Mouse (Mus musculus) MEL-GATA-1-ER (cell line): ENCODE measurements around the gene Anp32e.
"Not testable (repeated sequence)": the region's sequence is repeated elsewhere in the genome, so short reads cannot be mapped to it uniquely, and the experiment has no call there.

ENCODE experiments used
- DNase-seq: peaks from one replicate; pipeline ENCODE4 v3.0.0-alpha.2; 2012; ENCODE audit warnings: low read depth; ENCODE audit errors: extremely low read depth

Anp32e gene

DNA sequence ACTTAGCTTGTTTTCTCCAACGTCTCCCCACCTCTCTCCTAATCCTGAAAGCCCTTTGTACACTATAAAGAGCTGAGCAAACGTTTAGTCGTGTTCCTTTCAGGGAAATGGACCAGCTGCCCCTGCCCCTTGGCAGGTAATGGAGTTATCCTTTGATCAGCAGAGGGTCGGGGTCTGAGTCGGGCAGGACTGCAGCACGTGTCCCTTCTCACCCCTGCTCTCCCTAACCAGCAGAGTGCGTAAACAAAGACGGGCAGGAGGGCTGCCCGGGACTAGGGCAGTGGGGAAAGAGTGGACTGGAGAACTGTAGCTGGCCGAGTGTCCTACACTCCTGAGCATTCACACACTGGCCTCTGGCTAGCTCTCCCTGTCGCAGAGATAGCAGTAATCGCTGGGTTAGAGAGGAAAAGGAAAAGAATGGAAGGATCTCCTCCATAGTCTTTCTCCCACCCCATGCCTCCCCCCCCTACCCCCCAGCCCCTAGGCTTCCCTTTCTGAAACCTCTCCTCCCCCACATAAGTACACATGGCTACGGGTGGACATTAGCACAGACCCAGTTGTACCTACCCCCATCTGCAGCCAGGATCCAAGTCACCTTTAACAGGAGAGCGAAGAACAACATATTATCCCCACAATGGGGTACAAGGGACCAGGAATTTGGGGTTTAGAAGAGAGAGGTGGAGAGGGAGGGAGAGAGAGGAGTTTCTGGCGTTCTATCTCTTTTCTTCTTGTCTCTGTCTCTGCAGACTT, 25.1 kb upstream of the Anp32e start:
- DNase-seq, result no peak

DNA sequence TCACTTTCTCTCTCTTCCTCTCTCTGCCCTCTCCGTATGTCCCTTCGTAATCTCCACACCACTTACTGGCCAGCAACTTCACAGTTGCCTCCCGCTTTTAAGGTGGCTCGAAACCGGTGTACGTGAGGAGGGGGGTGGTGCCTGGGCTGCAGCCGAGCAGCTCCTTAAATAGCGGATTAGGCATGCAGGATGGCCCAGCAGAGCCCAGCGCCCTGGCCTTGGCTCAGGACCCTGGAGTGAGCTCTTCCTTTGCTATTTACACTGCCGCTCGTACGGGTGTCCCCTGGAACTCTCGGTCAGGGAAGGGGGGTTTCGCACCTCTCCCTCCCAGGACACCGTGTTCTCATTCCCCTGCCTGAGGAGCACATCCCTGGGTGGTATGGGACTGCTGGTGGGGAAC, 24.5 kb upstream of the Anp32e start, which contains the start of gene Car14:
Car14 (minus strand) TSS at position 124 of the 400 bp plus-strand sequence.
- DNase-seq, result no peak

DNA sequence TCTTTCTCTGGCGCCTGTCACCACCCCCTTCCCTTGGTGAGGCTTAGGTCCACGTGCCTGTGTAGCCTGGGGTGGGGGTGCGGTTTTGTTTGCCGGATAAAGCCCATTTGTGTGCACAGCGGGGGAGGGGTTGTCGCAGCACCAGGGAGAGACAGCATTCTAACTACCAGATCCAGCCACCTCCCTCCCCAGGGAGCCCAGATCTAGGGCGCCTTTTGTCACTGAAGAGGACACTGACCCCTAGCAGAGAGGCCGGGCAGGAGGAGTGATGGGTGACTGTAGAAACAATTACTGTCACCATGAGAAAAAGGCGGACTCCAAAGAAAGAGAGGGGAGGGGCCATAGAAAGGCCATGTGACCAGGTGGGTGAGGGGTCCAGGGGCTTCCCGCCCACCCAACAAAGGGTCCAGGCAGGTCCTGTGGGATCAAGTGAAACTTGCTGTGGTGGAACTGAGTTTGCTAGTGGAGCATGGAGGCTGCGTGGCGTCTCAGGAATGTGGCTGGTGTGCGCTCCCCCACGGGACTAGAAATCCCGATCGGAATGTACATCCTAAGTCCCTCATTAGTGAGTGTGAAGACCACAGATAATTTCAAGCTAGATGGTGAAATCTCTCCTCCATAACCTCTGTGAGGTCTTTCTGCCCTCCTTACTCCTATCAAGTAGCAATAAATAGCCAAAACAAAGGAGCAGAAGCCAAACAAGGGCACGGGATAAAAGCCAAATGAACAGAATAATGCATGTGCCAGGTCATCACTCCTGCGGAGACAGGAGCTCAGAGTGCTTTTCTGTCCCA, 23.7 kb upstream of the Anp32e start:
- no peak for DNase-seq

DNA sequence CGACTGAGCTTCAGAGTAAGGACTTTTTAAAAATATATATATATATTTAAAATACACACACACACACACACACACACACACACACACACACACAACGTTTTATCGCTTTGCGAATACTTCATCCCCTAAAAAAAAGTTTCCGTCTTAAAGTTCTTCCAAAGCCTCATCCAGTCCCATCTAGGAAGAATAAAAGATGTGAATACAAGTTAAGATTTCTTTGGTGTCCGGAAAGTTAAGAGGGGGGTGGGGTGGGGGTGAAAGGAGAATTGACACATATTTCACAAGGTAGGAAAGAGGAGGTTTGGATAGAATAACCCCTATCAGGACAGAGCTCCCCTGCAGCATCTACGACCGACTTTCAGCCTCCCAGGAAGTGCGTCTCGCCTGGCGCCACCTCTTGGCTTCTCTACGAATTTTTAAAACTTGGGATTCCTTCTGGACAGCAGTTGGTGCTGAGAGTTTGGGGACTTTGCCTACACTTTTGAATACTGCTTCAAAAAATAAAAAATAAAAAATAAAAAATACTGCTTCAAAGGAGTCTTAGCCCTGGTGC, 23.0 kb upstream of the Anp32e start:
- peak; percentile 71 for DNase-seq

DNA sequence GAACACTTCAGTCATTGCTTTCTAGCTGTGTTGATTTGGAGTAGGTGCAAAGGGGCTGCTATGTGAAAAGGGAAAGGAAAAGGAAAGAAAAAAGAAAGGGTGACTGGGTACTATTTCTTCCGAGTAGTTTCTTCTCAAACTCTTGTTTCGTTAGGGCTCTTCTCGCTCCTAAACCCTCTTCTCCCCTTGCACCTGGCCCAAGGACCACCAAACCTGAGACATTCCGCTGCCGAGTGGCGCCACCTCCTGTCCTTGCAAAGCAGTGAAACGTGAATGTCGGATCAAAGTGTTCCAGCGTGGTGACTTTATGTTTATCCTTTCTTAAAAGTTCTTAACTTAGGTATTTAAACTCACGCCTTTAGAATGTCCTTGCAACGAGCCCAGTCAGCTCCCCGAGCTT, 22.2 kb upstream of the Anp32e start:
- DNase-seq, result peak; percentile 78

DNA sequence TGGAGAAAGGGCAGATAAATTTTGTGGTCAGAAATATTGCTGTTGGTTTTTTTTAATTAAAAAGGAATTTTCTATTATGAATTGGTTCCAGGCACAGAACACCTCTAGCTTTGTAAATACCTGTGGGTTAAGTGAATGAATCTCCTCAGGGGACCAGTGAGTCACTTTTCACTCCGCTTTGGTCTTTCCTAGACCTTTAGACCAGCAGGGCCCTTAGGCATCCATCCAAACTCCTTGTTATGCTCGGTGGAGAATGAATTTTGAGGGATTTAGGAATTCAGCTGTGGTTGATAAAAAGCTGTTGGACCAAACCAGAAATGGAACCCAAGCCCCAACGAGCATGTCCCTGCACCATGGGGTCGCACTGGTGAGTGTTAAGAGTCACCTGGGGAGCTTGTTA, 21.4 kb upstream of the Anp32e start:
- DNase-seq, result no peak

DNA sequence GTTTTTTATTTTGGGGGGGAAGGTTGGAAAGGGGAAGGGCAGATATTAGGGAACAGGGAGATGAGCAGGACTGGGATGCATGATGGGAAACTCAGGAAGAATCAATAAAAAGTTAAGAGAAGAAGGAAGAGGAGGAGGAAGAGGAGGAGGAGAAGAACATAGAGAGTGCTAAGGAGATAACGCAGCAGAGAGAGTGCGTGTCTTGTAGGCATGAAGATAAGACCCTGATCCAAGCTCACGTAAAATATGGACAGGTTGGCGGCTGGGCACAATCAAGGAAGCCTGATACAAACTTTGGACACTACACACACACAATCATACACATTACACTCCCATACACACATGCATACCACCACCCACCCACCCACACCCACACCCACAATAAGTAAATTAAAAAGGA, 14.3 kb upstream of the Anp32e start:
- peak; percentile 32 for DNase-seq

DNA sequence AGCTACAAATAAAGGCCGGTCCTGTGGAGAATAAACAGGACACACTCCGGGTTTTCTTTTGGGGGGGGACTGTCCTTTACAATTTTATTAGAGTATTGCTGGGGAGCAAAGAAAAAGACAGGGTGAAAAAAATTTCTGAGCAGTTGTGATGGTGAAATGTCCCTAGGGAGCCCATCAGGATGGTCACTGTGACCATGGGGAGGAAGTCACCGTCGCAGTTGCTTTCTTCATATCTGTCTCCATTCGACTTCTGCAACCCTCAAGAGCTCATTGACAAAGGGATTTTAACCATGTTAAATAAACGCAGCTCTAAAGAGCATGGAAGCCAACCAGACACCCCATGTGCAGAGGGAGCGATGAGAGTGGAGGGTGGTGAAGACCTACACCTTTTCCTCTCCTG, 12.3 kb upstream of the Anp32e start:
- no peak for DNase-seq

DNA sequence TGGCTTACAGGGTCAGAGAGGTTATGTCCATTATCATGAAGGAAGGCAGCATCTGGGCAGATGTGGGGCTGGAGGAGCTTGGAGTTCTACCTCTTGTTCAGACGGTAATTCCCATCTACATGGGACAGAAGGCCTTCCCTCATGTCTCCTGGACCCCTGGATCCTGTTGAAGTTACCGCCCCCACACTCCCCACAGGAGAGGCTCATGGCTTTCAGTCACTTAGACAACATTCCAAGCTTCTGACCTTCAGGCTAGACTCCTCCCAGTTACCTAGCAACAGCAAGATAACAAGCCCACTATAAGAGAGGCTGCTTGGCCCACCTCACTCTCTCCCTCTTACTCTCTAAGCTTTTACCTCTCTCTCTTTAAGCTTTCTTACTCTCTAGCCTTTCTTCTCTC, 8.5 kb upstream of the Anp32e start:
- DNase-seq, result not testable (repeated sequence)

DNA sequence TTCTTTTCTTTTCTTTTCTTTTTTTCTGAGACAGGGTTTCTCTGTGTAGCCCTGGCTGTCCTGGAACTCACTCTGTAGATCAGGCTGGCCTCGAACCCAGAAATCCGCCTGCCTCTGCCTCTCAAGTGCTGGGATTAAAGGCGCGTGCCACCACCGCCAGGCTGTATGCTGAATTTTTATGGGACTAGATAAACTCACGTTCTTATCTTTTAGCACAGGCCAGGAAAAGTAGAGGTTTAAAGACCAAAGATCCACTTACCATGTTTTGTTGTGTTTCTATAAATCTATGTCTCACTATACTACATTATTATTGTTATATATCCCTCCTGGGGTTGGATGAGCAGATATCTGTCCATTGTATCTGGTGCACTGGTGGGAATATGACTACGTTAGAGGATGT, 5.6 kb upstream of the Anp32e start:
- not testable (repeated sequence) for DNase-seq

DNA sequence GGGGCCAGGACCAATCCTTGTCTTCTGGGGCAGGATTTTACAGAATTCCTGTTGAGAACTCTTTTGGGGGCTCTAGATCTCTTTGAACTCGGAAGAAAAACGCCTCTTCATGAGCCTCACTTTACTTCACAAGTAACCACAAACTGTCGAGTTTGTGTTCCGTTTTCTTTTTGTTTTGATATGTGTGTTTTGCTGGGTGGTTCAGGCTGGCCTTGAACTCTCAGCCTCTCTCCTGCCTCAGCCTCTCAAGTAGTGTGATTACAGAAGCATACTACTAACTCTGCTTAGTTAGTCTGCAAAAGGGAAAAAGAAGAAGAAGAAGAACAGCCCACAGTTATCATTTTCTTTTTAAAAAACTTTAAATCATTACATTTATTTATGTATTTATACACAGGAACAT, 4.9 kb upstream of the Anp32e start:
- no peak for DNase-seq

DNA sequence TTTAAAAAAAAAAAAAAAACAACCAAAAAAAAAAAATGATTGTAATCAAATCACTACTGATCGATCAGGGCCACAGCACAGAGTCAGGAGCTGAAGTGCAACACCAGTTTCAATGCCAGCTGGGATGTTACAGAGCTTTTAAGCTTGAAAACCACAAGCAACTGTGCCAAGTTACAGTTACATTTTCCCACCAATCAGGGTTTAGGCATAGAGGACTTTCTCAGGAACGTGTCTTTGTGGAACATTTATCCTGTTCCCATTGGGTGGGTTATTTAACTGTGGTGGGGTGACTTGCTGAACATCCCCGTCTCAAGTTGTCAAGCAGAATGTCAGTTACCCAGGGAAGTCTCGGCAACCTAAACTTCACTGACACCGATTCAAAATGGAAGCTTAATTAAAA, 4.0 kb upstream of the Anp32e start:
- no peak for DNase-seq

DNA sequence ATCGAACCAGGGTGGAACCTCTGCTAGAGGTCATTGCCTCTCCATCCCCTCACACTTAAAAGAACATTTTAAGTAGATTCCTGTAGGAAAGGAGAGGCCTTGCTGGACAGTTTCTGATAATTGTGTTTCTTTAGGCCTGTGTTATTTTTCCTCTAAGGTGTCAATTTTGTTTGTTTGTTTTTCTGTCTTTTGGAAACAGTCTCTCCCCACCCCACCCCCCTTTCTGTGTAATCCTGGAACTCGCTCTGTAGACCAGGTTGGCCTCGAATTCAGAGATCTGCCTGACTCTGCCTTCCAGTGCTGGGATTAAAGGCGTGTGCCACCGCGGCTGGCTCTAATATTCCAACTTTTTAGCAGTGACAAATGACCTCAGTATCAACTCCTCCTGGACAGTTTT, 787 bp upstream of the Anp32e start:
- no peak for DNase-seq

DNA sequence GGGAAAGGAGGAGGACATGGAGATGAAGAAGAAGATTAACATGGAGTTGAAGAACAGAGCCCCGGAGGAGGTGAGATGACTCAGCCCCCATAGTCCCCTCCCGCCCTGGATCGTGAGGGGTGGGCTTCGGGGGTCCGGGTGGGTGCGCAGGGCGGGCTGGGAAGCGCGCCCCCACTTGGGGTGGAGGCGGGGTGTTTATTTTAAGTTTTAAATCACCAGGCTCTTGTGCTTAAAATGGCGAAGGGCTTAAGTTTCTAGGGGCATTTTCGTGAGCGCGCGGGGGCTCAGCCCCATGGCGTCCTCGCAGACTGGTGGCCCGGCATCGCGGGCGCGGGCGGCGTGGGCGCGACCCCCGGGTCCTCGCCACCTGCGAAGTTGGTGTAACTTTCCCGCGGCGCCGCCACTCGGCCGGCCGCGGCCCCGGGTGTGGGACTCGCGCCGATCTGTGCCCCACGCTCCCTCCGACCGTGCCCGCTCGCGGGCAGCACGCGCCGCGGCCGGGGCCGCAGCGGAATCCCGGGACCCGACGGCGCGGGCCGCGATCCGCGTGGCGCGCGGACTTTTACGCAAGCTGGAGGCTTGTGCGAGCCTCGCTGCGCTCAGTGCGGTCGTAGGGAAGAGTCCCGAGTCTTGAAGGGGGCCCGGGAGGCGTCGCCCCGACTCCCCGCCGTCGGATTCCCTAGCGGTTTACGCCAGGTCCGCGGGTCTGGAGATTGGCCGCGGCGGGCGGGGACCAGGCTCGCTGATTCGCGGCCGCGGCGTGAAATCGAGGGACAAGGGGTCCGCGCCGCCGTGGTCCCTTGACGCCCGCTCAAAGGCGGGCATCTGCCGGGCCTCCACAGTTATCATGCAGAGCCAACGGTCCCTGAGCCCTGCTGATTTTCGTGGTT, 780 bp downstream of the Anp32e start:
- DNase-seq, result no peak

DNA sequence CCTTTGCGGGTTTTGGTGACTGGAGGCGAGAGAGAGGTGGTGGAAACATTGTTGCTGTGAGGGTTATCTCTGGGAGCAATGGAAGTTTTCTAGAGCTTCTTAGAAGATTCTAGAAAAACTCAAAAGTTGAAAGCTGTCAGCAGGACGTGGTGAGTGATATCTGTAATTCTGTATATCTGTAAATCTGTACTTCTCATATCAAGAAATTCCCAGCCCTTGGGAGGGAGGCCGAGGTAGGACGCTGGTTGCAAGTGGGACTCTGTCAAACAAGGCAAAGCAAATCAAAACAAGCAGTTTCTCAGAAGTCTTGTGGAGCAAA, 1.4 kb downstream of the Anp32e start:
- DNase-seq, result no peak

DNA sequence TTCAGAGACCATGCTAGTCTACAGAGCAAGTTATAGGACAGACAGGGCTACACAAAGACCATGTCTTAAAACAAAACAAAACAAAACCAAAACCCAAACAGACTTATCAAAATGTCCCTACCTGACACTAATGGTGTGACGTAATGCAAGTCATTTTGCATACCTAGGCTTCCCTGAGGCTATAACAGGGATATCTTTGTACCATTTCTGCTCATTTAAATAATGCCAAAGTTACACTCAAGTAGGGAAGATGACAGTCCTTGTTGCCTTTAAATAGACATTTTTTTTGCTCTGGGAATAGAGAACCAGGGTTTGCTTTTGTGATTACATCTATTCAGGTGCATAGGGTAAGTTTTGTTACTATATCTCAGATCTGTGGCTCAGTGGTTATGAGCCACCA, 2.4 kb downstream of the Anp32e start:
- DNase-seq, result no peak

DNA sequence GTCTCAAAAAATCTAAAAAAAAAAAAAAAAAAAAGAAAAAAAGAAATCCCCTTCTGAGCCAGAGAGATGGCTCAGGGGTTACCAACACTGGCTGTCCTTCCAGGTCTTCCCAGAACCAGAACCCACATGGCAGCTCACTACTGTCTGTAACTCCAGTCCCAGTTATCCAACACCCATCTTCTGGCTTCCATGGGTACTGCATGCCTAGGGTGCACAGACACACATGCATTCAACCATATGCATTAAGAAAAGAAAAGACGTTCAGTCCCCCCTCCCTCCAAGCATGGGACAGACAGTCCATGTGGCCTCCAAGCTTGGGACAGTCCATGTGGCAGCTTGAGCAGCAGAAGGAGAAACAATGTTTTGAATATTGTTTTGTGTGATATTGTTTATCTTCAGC, 3.1 kb downstream of the Anp32e start:
- DNase-seq, result no peak

DNA sequence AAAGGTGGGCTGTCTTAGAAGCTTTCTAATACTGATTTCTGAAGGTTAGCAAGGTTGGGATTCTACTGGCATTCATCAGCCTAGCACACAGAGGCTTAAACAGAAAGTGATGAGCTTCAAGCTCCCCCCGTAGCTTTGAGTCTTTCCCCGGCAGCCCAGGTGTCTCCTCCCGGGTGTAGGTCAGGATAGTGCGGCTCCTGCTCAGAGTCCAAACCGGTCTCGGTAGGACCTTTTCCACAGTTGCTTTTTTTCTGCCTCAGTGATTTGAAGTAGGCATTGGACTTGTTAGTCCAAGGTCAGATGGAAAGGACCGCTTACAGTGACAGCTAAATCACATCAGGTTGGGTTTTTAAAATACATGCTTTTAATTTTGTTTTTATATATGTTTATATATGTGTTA, 3.5 kb downstream of the Anp32e start:
- no peak for DNase-seq

DNA sequence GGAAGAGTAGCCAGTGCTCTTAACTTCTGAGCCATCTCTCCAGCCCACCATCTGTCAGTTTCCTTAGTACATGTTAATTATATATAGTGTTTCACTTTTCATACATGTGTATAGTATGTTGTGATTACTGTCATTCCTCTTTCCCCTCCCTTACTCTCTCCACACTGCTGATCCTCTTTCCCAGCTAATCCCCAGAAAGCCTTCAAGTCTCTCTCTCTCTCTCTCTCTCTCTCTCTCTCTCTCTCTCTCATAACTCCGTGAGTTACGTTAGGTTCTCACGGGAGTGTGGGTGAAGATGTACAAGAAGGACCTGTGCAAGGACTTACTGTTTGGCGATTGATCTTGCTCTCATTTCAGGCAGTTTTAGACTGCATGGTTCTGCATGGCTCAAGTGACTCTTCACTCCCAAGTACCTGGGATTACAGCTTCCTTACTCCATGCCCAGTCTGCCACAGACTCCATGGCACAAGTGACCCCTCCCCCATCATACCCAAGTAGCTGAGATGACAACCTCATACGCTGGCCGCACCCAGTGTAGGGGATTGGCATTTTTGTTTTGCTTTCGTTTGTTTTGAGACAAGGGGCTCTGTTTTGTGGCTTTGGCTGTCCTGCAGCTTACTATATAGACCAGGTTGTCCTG, 4.2 kb downstream of the Anp32e start:
- no peak for DNase-seq

DNA sequence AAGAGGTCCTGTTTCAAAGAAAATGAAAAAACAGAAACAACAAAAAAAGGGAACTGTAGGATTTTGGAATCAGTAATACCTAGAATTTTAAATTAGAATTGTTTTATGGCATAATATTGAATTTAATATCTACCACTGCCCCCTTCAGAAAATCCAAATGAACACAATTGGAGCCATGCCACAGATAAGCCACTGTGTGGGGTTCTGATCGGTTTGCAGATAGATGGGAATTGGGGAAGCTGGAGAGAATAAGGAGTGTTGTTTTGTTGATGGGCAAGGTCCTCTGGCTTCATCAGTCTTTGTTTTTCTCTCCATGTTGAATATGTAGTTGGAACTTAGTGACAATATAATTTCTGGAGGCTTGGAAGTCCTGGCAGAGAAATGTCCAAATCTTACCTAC, 5.4 kb downstream of the Anp32e start:
- DNase-seq, result no peak

DNA sequence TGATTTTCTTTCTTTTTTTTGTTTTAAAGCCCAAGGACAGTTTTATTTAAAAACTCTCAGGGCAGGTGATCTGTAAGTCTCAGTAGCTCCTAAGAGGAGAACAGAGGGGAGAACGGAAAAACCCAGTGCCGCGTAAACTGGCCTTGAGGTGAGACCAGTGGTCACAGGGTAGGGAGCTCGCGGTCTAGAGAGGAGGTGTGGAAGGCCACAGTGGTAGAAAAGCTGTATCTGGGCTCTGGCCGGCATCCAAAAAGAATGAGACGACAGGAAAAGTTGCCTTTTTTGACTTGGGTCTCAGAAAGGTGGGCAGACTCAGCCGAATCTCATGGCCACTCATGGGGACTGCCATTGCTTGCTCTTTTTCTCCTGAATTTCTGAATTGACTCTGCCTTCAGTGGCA, 9.2 kb downstream of the Anp32e start:
- no peak for DNase-seq
